Mouse (Mus musculus): ENCODE measurements around the gene Ifit3b.

- TF ChIP-seq CTCF (IDR thresholded peaks at IDR 0.05; ENCODE audit: control insufficient read depth, insufficient read depth, insufficient read length) (no peak), MYOG (IDR thresholded peaks at IDR 0.05; ENCODE audit: control insufficient read depth, extremely low read depth, insufficient read length) (no peak), CEBPB (IDR thresholded peaks at IDR 0.05; ENCODE audit: low read depth) (no peak), FOSL1 (IDR thresholded peaks at IDR 0.05; ENCODE audit: insufficient read depth, low read length, poor library complexity, severe bottlenecking) (no peak), MAX (IDR thresholded peaks at IDR 0.05) (no peak), USF1 (IDR thresholded peaks at IDR 0.05; ENCODE audit: low read depth) (no peak), MYOD1 (IDR thresholded peaks at IDR 0.05; ENCODE audit: control insufficient read depth, insufficient read length, low read depth) (no peak)
Measured at GRCm38 (mm10) chr19:34633484-34633883, 25.7 kb downstream of the Ifit3b start.
